Comparison of ENCODE assay signal across 8 mouse cellular contexts in genomic region chr11:53796409-53797151, GRCm38 (mm10). TPM values are rescaled to one million over a fixed set of nuclear protein-coding genes. Genes with fewer than 3 reads are reported as not detected.
DNase-seq lines count a peak whose midpoint lies in the region; ATAC-seq and TF ChIP-seq lines count a peak whose summit lies in the region.
"Had no signal": no experiment of that assay in that cellular context is flagged by ENCODE, and none has a peak within 500 bp of the region (broad histone marks: within the 10 kb centered on the region; RNA-seq: fewer than 3 reads in every experiment).

No protein-coding gene starts in this region.

- no peak overlapping the region for H3K4me3 ChIP-seq in cortical plate, adult 2 months (ENCODE audit: insufficient read depth, low read length)
- H3K4me3 ChIP-seq in intestine, embryonic 14.5 days (ENCODE audit: low read depth, low read length), result no peak overlapping the region
- H3K4me3 ChIP-seq in neural tube, embryonic 15.5 days (replicated peaks), result no peak overlapping the region

- DNase-seq in testis, postnatal 14 days (ENCODE audit: low spot score), result peak; percentile 30
- DNase-seq in testis, postnatal 10 days (ENCODE audit: low spot score), result no peak
- DNase-seq in intestine, embryonic 14.5 days (ENCODE audit: low spot score), result peak; percentile 58
- peak; percentile 78 to 84 for DNase-seq in lung, adult 18-20 months
- no peak for DNase-seq in cerebellum, adult 18-20 months

- H3K4me2 ChIP-seq in intestine, embryonic 14.5 days (ENCODE audit: low read length), result no peak overlapping the region
- H3K4me2 ChIP-seq in neural tube, embryonic 15.5 days, result no peak overlapping the region

- 0 out of 2 replicates have a peak, but pooled peaks have one; percentile 17 for ATAC-seq in intestine, embryonic 14.5 days (replicated peaks; ENCODE audit: low FRiP score, low TSS enrichment, low read depth)
- no peak for ATAC-seq in neural tube, embryonic 15.5 days (ENCODE audit: low FRiP score)

- 0 out of 2 replicates have a peak overlapping the region, but pooled peaks have one; percentile 32 for H3K27ac ChIP-seq in cortical plate, adult 2 months (ENCODE audit: insufficient read depth, low read length)
- peak overlapping the region; percentile 79 for H3K27ac ChIP-seq in intestine, embryonic 14.5 days (ENCODE audit: low read depth)
- H3K27ac ChIP-seq in neural tube, embryonic 15.5 days (replicated peaks), result no peak overlapping the region

- H3K36me3 ChIP-seq in intestine, embryonic 14.5 days (ENCODE audit: control insufficient read depth, insufficient read depth, low read length), result no peaks in the 10 kb centered on the region
- no peaks in the 10 kb centered on the region for H3K36me3 ChIP-seq in neural tube, embryonic 15.5 days

- H3K27me3 ChIP-seq in intestine, embryonic 14.5 days (replicated peaks; ENCODE audit: control insufficient read depth, insufficient read depth, low read length), result no peaks in the 10 kb centered on the region
- no peaks in the 10 kb centered on the region for H3K27me3 ChIP-seq in neural tube, embryonic 15.5 days (replicated peaks)
- H3K27me3 ChIP-seq: megakaryocyte, embryonic 14.5 days had no signal

- no peaks in the 10 kb centered on the region for H3K9me3 ChIP-seq in intestine, embryonic 14.5 days (ENCODE audit: control insufficient read depth, low read length)
- no peaks in the 10 kb centered on the region for H3K9me3 ChIP-seq in neural tube, embryonic 15.5 days (replicated peaks)
- H3K9me3 ChIP-seq: megakaryocyte, embryonic 14.5 days had no signal

- H3K4me1 ChIP-seq in cortical plate, adult 2 months (ENCODE audit: control insufficient read depth, insufficient read depth, low read length), result 0 out of 2 replicates have a peak, but pooled peaks cover 1% of the 10 kb centered on the region
- peaks cover 39% of the 10 kb centered on the region for H3K4me1 ChIP-seq in intestine, embryonic 14.5 days (replicated peaks; ENCODE audit: control insufficient read depth, insufficient read depth, low read length)
- H3K4me1 ChIP-seq in neural tube, embryonic 15.5 days, result peaks cover 15% of the 10 kb centered on the region

- 40% methylated on average over 12 of the region's 12 CpGs for WGBS in intestine, embryonic 14.5 days
- 66% methylated on average over 12 of the region's 12 CpGs for WGBS in neural tube, embryonic 15.5 days

- no peak for TF ChIP-seq CTCF in cortical plate, adult 2 months (IDR thresholded peaks at IDR 0.05; ENCODE audit: extremely low read depth, insufficient read depth, low read length)

- no peak overlapping the region for H3K9ac ChIP-seq in intestine, embryonic 14.5 days (ENCODE audit: low read length)
- H3K9ac ChIP-seq in neural tube, embryonic 15.5 days (replicated peaks), result no peak overlapping the region

- TF ChIP-seq POLR2A in cortical plate, adult 2 months (IDR thresholded peaks at IDR 0.05; ENCODE audit: extremely low read depth, insufficient read depth, low read length), result no peak

RNA-seq across cellular contexts. Expression of gene Gm17334, which starts 23.6 kb away (rescaled TPM):
- 1.4 and 2.3 TPM in 2 replicates for polyA plus RNA-seq in cortical plate, adult 2 months (2012; rRNA removed)
- polyA plus RNA-seq in intestine, embryonic 14.5 days (2014; fragmentation: Nextera tagmentation; extraction: Ambion mirVana), result 0.60 and 0.68 TPM in 2 replicates
- 0.34 TPM in 1 of 2 replicates, not detected in the other for polyA plus RNA-seq in neural tube, embryonic 15.5 days (2015; fragmentation: Nextera tagmentation; extraction: Ambion mirVana)

RNA-seq across cellular contexts. Expression of gene Irf1, which starts 26.8 kb away (rescaled TPM):
- 10.9 and 13.8 TPM in 2 replicates for polyA plus RNA-seq in cortical plate, adult 2 months (2012; rRNA removed)
- 34.3 and 35.5 TPM in 2 replicates for polyA plus RNA-seq in intestine, embryonic 14.5 days (2014; fragmentation: Nextera tagmentation; extraction: Ambion mirVana)
- 3.9 and 23.3 TPM in 2 replicates for polyA plus RNA-seq in neural tube, embryonic 15.5 days (2015; fragmentation: Nextera tagmentation; extraction: Ambion mirVana)

Comparison
In these comparisons a context has a peak if more than half of its experiments do, and no peak if none do; other contexts are left out.
1. DNase-seq: peak in testis, postnatal 14 days (single experiment), intestine, embryonic 14.5 days (single experiment) and lung, adult 18-20 months (2 of 2); none in testis, postnatal 10 days (single experiment) and cerebellum, adult 18-20 months (0 of 2).